Mouse (Mus musculus) gastrocnemius, postnatal 4 days (tissue): ENCODE data around the gene Pik3r4. TPM values are rescaled to one million over a fixed set of nuclear protein-coding genes. Genes with fewer than 3 reads are reported as not detected.

Experiments
- DNase-seq, 2 experiments: peaks; one replicate each; pipeline ENCODE4 v3.0.0; 2021 to 2022; ENCODE audit warnings: low spot score in 2 of 2, mixed read lengths in 2 of 2
- total RNA-seq, 2 experiments: library from RNA; stranded (reverse); gene quantifications; 2 replicates each; pipeline ENCODE4 v1.2.3; 2021

The Pik3r4 gene
- total RNA-seq, 2 experiments from 2014 or later = 19.7 to 23.9 TPM

GRCm38 (mm10) chr9:105696818-105697564 is 54.2 kb downstream of the Pik3r4 start:
- DNase-seq = no peak

DNA sequence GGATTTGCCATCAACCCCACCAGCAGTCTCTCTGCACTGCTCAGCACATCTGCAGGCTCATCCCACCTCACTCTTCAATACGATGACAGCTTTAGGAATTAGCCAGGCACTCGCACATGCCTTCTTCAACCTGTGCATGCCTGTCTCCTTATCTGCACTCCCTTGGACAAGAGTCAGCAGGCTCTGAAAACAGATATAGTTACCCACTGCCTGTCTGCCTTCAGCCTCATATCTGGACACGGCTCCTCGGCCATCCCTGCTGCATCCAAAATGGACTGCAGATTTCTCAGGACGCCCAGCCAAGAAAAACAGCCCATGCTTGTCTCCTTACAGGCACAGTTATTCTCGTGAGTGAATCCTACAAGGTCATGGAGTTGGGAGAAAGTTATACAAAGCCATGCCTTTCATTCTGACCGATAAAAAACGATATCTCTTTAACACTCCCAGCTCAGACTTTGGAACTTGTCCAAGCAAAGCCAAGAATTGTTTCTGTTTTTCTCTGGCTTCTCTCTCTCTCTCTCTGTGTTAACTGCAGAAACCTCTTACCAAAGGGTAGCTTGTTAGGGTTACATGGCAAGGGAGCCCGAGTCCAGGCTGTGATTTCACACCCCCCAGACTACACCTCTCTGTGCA is 55.1 kb downstream of the Pik3r4 start:
- DNase-seq = no peak

DNA sequence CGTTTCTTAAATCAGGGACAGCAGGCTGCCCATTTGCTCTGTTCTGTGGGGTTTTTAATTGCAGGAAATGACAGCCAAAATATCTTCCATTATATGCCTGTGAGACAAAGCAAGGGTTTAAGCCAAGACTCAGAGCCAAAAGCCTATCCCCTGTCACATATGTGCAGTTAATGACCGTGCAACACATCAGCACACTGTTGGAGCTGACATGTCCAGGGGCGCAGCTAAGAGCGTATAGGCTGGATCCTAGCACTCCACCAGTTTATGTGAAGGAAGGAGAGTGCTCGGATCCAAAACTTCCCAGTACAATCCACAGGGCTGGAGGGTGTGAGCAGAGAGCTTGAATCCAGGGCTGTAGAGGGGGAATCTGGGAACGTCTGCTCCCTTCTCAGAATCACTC is 57.9 kb downstream of the Pik3r4 start:
- no peak for DNase-seq

GRCm38 (mm10) chr9:105701966-105702365 is 59.2 kb downstream of the Pik3r4 start:
- DNase-seq = peak in 1 of 2 experiments; percentile 41

GRCm38 (mm10) chr9:105704226-105704932 is 61.6 kb downstream of the Pik3r4 start:
- DNase-seq = no peak

DNA sequence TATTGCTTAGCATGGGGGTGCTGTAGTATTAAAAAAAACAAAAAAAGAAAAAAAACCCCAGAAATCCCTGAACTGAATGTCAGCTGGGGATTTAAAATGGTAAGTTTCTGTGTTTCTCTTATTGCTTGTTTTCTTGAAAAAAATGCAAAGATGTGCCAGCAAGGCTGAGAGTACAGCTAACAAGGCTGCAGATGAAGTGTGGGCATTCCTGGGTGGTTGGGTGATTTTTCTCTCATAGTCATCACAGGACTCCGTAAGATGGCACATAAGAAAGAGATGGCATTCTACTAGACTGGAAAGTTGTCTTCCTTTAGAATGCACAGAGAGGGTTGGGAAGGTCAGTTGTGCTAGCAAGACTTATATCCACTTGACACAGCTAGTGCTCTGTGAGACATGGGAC is 62.2 kb downstream of the Pik3r4 start:
- no peak for DNase-seq

- DNase-seq = no peak
These were observed 69.3 kb downstream of the Pik3r4 start for GRCm38 (mm10) chr9:105712049-105712448.

- DNase-seq = no peak
These were observed 76.6 kb downstream of the Pik3r4 start for GRCm38 (mm10) chr9:105719367-105719766.

DNA sequence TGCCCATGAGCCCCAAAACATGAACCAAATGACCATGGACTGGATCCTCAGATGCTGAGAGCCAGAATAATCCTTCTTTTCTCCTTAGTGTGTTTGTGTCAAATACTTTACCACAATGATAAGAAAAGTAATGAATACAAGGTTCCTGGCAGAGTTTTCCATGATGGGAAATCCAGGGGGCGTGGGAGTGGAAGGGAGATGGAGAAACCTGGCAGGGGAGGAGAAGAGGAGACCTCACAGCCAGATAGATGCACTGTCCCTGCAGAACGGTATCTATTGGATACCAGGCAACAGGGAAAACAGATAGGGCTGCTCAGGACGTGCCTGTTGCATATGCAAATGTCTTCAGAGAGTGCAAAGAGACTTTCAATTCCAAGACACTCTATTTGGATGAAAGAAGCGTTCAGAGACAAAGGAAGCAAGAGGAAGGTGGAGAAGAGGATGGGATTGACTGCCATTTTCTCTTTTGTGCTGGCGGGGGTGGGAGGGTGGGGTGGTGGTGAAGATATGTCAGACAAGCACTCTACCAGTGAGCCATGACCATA is 77.1 kb downstream of the Pik3r4 start:
- DNase-seq = no peak

DNA sequence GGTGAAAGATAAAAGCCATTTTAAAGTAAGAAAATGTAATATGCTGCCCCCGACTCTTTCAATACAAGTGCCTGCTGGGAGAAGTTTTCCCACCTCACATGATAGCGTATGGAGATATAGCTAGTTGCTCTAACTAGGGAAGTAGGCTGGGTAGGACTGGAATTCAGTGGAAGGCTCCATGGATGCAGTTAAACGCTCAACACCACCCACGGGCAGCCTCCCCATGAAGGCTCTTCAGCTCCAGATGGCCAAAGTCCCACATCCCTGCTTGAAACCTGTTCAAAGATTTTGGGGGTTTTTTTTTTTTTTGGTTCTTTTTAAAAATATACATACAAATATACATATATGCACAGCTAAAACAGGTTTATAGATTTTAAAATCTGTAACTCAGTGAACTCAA is 77.7 kb downstream of the Pik3r4 start:
- DNase-seq = no peak

DNA sequence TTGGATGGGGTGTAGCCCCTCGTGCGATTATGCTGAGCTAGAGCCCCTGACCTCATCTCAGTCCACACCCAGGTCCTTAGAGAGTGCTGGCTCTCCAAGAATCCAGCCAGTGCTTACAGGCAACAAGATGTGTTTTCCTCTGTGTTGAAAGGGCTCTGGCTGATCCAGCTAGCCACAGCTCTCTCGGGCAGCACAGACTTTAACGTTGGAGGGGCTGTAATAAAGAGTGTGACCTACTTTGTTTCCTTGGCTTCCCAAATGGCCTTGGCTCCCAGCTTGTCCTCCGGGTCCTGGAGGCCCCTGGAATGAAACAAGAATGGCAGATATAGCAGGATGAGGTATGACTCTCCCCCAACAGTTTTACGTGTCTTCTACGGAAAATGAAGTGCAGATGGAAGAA is 89.2 kb downstream of the Pik3r4 start:
- peak in 1 of 2 experiments; percentile 62 for DNase-seq

DNA sequence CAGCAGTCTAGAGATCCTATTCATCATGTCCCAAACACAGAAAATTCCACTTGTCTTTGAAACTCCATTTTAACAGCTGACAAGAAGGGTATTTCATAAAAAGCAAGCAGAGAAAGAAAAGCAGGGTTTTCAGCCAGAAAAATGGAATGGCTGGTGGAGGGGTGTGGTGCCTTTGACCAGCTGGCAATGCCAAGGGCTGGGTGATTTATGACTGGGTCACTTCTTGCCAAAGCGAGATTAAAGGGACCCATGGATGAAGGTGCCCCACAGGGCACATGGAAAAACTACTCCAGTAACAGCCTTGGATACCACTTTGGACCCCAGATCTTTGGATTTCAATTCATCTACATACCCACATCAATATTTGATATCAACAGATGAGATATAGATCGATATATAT is 91.9 kb downstream of the Pik3r4 start:
- DNase-seq = no peak

GRCm38 (mm10) chr9:105735195-105735594 is 92.4 kb downstream of the Pik3r4 start:
- DNase-seq = no peak

Other genes with a start within 250 kb of the Pik3r4 start
- 1 to 10 TPM; 6.2 to 9.1 TPM for gene Aste1, start 247.6 kb upstream of the Pik3r4 start, total RNA-seq
- under 1 TPM in 1 of 2 experiments, not detected in 1; 0.49 TPM for gene Nek11, start 247.5 kb upstream of the Pik3r4 start, total RNA-seq
- gene Atp2c1, start 115.7 kb upstream of the Pik3r4 start, total RNA-seq = 10 to 100 TPM; 65.9 to 71.9 TPM
- 100 to 1,000 TPM; 102 to 105 TPM for gene Col6a6, start 185.2 kb downstream of the Pik3r4 start, total RNA-seq